Mouse (Mus musculus) ES-E14 (cell line): ENCODE measurements around the gene Lifr.

ENCODE experiments used
- CHD2 ChIP-seq: IDR thresholded peaks from 2 replicates; pipeline ENCODE4 v1.6.1; 2014; ENCODE audit warnings: mild to moderate bottlenecking, low read depth, low read length, inconsistent platforms
- ZC3H11A ChIP-seq: IDR thresholded peaks from 2 replicates; pipeline ENCODE4 v1.6.1; 2012; ENCODE audit warnings: low read depth, mild to moderate bottlenecking, inconsistent platforms, low read length, borderline replicate concordance

DNA sequence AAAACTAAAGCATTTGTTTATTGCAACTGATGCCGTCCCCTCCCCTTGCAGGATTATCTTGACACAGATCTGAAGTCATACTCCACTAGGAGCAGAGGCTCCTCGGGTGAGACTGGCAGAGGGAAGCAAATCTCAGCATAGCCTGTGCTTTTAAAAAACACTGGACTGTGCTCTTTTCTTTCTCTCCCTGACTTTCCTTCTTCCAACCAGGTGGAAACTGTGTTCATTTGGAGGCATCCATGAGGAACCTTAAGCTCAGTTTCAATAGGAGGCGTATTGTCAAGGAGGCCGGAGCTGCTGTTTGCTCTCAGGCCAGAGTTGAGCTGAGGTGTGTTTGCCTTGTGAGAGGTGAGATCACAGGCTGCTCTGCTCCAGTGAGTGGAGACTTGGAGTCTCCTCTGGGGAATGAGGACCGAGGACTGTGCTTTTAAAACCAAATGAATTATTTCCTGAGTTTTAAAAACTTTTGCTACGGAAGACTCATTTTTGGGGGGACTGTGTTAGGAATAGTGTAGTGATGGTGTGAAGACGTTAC is 40.3 kb downstream of the Lifr start:
- TF ChIP-seq CHD2: no peak
- TF ChIP-seq ZC3H11A: no peak
